Mouse (Mus musculus): ENCODE results near the gene Slc32a1. TPM values are rescaled to one million over a fixed set of nuclear protein-coding genes. Genes with fewer than 3 reads are reported as not detected.
A peak's percentile ranks its signal among the peaks of the same experiment; 100 is the strongest.

Slc32a1 gene
- total RNA-seq, 2 experiments from 2014 or later, result not detected

DNA sequence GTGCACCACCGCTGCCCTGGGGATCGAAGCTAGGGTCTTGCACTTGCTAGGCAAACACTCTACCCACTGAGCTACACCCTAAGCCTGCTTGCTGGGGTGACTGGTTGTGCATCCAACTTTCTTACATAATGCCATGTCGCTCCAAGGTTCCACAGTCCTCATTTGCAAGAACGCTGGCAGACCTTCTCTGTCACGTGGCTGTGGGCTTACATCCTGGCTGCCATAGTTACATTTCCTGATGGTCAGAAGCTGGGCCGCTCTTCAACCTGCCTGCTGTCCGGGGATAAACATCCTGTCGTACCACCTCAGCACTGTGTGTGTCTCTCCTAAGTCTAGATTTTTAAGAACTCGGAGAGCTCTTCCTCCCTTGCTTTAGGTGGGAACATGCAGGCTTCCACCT lies 44.1 kb downstream of the Slc32a1 start:
- intact Hi-C loops (cut with DNase I), result no loop called here
- peak; percentile 30 to 39 for DNase-seq

- intact Hi-C loops (cut with DNase I), result no loop called here
- no peak for DNase-seq
Observed at GRCm38 (mm10) chr2:158655806-158656205, 45.2 kb downstream of the Slc32a1 start.

DNA sequence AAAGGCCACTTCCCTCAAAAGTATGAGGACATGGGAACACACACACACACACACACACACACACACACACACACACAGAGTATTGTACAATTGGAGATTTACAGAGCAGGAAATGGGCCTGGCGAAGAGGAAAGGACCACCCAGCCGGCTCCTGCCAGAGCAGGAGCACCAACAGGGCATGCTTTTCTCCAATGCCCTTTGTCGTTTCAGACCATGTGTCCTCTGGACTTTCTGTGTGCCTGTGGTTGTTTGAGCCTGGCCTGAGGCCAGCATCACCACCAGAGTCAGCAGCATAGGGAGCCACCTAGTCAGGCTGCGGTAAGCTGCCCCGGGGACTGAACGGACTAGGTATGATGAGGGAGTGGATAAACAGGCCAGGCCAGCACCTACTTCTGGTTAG lies 48.3 kb downstream of the Slc32a1 start:
- DNase-seq, result peak in 1 of 2 experiments; percentile 32
- intact Hi-C loops (cut with DNase I), result no loop called here

GRCm38 (mm10) chr2:158659346-158659745 lies 48.8 kb downstream of the Slc32a1 start:
- DNase-seq, result no peak
- intact Hi-C loops (cut with DNase I), result no loop called here

- intact Hi-C loops (cut with DNase I), result loop anchor here (5.0 kb wide), 1 partner anchor 37 kb away; no protein-coding TSS in a partner anchor
- no peak for DNase-seq
Observed at GRCm38 (mm10) chr2:158665098-158665497, 54.5 kb downstream of the Slc32a1 start, which contains the start of gene Ppp1r16b. Gene Ppp1r16b, plus strand, starts transcription at chr2:158665398.

Small RNA genes lying within 50 kb of the gene (microRNA-seq; reads per million reads assigned to microRNA genes)
- 6.1 to 7.9 reads per million in 2 experiments for gene Mir3474 (ENCODE audit: borderline number of aligned reads in 2 of 2)

Other genes starting within 250 kb of the Slc32a1 start
- gene Snhg11, start 235.1 kb upstream of the Slc32a1 start, total RNA-seq (2021), result not detected
- gene Ralgapb, start 200.9 kb upstream of the Slc32a1 start, total RNA-seq (2021), result 10 to 100 TPM; 33.1 to 34.6 TPM
- gene Adig, start 108.2 kb upstream of the Slc32a1 start, total RNA-seq (2021), result 1 to 10 TPM; 3.0 to 3.7 TPM
- not detected for gene Arhgap40, start 98.0 kb upstream of the Slc32a1 start, total RNA-seq (2021)
- 1 to 10 TPM; 6.1 to 7.3 TPM for gene Actr5, start 14.1 kb downstream of the Slc32a1 start, total RNA-seq (2021)
- 10 to 100 TPM; 11.3 to 13.4 TPM for gene Ppp1r16b, start 54.6 kb downstream of the Slc32a1 start, total RNA-seq (2021)
- 1 to 10 TPM; 1.0 to 1.5 TPM for gene Fam83d, start 157.3 kb downstream of the Slc32a1 start, total RNA-seq (2021)
- gene Dhx35, start 184.0 kb downstream of the Slc32a1 start, total RNA-seq (2021), result 10 to 100 TPM; 16.9 to 18.4 TPM